Mouse (Mus musculus) layer of hippocampus, adult 9-10 months (tissue): Measurements from ENCODE around the gene Cebpg.

ENCODE experiments used
- DNase-seq: peaks from one replicate; pipeline ENCODE4 v3.0.0; 2022; ENCODE audit warnings: low spot score

Cebpg gene

DNA sequence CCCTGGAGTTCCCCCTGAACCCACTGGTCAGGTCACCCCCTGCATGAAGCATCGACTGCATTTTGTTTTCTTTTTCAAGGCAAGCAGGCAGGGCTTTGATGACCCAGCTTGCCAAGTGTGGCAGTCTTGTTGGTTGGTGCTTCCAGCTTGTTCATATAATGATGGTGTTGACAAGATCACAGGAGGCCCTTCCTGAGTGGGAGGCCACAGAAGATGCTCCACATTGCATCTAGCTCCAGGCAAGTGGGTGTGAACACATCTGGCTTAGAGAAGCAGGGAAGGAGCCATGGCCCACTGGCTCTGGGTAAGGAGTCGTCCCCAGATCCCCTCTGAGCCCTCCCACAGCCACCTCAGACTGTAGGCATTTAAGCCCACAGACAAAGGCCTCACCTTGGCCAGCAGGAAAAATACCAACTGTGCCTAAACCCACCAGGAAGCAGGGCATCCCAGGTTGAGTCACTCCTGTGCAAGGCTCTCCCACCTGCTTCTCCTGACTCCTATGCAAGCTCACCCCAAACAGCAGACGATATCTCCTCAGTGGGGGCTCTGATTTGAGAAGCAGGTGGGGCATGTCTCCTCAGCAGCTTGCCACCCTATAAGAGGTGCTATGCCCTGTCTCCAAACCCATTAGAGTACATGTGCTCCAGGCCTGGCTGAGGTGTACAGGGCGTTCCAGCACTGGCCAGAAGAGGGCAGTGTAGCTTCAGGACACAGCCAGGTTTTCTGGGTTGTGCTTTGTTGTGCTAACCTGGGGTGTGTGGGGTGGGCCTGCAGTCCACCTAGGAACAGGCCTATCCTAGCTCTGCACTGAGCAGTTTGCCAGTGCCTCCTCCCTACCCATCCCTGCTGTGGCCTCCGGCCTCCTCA lies 30.7 kb downstream of the Cebpg start:
- DNase-seq = peak; percentile 90

DNA sequence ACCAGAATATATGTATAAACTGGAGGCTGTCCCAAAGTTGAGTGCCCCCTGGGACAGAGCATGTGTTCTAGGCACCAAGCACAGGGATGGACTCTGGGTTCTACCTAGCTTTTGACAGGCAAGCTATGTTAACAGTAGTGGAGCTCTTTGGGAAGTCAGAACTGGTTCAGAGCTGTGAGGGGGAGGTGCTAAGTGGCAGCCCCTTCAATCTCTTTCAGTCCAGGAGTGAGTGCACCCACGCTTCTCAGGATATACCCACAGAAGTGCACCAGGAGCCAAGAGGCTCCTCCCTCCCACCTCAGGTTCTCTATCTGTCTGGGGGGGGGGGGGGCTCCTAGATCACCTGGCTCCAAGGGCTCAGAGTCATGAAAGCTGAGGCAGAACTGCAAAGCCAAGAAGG lies 31.9 kb downstream of the Cebpg start:
- DNase-seq = no peak

DNA sequence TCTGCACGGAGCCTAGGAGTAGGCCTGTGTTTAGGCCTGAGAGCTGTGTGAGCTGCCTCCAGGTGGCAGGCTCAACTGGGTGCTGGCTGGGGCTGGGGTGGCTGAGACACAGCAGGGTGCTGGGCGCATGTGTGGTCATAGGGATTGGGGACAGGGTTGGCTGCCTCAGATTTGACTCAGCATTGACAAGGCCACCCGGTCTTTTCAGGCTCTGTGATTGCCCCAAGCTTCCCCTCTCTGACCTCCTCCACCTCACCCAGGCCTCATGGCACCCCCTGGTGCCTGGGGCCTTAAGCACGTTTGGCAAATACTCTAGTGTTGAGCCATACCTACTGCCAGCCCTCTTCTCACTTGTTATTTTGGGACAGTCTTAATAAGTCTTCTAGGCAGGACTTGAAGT lies 33.1 kb downstream of the Cebpg start:
- no peak for DNase-seq

DNA sequence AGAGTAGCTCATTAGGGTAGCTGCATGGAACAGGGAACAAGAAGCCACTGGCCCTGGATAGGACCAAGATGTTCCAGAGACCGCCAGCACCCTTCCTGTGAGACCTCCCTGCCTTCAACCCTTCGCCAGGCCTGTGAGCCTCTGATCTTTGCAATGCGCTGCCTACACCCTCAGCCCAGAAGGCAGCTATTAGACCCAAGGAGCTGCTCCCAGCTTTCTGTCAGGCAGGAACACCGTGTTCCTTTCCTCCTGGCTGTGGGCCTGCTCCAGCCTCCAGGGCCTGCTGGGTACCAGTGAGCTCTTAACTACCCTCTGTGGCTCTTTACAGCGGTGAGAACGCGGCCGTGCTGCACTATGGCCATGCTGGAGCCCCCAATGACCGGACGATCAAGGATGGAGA lies 35.0 kb downstream of the Cebpg start:
- DNase-seq = no peak

DNA sequence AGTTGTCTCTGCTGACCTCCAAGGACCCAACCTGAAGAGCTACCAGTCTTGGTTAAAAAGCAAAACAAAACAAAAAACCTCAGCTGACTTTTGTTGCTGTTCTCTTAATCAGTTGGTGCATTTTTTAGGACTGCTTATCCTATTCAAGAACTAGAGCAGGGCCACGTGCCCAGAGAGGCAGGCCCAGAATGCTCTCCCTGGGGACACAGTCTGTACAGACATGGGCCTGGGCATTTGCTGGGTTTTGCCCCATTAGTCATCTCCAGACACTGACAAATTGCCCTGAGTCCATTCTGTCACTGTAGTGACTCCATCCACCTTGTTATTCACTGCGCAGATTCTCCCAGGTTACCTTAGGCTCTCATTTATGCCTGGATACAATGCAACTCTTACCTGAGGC lies 41.1 kb downstream of the Cebpg start:
- DNase-seq = no peak

DNA sequence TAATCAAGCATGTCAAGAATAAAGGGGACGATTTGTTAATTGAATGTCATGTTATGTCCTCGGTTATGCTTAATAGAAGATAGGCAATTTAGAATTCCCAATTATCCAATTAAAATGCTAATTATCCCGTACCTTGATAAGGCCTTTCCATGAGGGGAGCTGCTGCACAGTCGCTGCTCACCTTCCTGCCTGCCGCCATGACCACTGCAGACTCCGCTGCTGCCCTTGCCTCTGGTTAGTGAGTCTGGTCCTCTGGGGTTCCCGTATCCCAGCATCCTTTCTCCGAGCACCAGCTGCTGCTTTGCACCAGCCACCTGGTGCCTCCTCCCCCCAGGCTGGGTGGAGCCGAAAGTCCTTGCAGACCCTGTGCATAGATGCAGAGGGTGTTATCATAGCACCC lies 43.1 kb downstream of the Cebpg start:
- DNase-seq = no peak

DNA sequence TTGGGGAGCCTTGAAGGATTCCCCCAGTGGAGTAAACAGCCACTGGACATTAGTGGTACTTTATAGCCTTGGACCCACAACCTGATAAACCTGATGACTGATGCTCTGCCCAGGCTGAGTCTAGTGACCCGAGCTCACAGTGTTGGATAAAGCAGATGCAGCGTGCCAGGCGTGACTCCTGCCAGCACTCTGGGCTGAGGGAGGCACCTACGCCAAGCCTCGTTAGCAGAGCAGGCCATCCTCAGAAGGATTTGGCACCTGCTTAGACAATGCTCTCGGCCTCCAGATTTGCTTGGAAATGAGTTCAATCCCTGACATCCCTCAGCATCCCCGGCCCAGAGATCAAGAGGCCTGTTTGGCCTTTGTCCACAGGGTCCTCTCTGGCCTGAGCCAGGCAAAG lies 49.7 kb downstream of the Cebpg start:
- no peak for DNase-seq

DNA sequence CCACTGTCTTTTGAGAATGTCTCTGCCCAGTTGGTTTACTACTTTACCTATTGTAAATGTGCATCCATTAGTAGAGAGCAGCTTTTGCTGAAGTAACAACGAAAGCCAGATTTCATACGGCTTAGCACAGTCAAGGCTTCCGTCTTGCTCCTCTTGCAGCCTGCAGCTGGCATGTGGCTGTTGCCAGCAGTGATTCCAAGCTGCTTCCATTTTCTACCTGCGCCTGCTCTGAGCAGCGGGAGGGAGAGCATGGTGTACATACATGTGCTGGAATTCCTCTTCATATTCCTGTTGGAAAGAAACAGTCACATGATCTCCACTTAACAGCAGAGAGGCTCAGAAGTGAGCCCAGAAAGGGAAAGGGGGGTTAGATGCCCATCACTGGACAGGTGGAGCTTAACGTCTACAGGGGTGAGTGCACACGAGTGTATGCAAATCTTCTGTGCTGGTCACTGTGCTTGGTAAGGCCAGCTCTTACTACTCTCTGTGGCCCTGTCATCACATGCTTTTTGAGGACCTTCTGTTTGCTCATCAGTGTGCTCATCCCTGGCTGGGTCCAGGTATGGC lies 53.1 kb downstream of the Cebpg start:
- no peak for DNase-seq

DNA sequence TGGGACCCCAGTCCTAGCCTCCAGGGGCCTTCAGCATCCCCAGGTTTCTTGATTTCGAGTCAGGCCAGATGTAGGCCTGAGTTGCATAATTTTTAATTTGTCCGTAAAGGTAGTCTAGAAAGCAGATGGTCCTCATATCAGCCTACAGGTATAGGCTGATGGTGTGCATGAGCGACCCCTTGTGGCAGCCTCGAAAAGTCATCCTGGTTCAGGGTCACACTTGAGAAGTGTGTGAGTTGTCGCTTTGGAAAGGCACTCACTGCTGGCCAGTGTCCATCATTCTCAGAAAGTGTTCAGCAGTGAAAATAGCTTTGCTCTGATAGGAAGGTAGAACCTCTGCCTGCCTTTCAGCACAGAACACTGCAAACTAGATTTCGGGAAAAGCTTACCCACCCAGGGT lies 55.5 kb downstream of the Cebpg start:
- peak; percentile 35 for DNase-seq
